Mouse (Mus musculus) embryonic facial prominence, embryonic 10.5 days (tissue): Measurements from ENCODE around the gene Maco1. TPM values are rescaled to one million over a fixed set of nuclear protein-coding genes. Genes with fewer than 3 reads are reported as not detected.

Experiments used
- DNase-seq: peaks from one replicate; pipeline ENCODE4 v3.0.0-alpha.2; 2017; ENCODE audit warnings: low spot score
- H3K27ac ChIP-seq: fragments of 300-500 bp; sonication (generic); replicated peaks from 2 replicates; pipeline ENCODE4 v1.5.1; 2016; ENCODE audit warnings: mild to moderate bottlenecking
- H3K27me3 ChIP-seq: fragments of 300-500 bp; sonication (generic); replicated peaks from 2 replicates; pipeline ENCODE4 v1.6.1; 2016; ENCODE audit warnings: low read depth, mild to moderate bottlenecking; ENCODE audit not compliant: poor library complexity, severe bottlenecking
- H3K36me3 ChIP-seq: fragments of 300-500 bp; sonication (generic); replicated peaks from 2 replicates; pipeline ENCODE4 v1.6.1; 2016; ENCODE audit warnings: mild to moderate bottlenecking, moderate library complexity
- H3K4me1 ChIP-seq: fragments of 300-500 bp; sonication (generic); 2 replicates; pipeline ENCODE4 v1.6.1; 2016
- H3K4me3 ChIP-seq: fragments of 300-500 bp; sonication (generic); 2 replicates; pipeline ENCODE4 v1.5.1; 2016; ENCODE audit warnings: mild to moderate bottlenecking, moderate library complexity
- H3K9me3 ChIP-seq: fragments of 300-500 bp; sonication (generic); 2 replicates; pipeline ENCODE4 v1.6.1; 2016; ENCODE audit warnings: mild to moderate bottlenecking
- WGBS: fragments of 180-500 bp; shearing (Covaris S2); methylation state at CpG from one replicate; pipeline ENCODE4 v1.1.7; 2016; 5-methylcytosine and 5-hydroxymethylcytosine counted together
- polyA plus RNA-seq: library from polyadenylated mRNA; unstranded; fragments of >200 nt; fragmentation: Nextera tagmentation; extraction: Ambion mirVana; gene quantifications from 2 replicates; pipeline ENCODE4 v1.2.1, GENCODE M21; 2016

Gene Maco1
- polyA plus RNA-seq = 38.9 and 42.5 TPM in 2 replicates

DNA sequence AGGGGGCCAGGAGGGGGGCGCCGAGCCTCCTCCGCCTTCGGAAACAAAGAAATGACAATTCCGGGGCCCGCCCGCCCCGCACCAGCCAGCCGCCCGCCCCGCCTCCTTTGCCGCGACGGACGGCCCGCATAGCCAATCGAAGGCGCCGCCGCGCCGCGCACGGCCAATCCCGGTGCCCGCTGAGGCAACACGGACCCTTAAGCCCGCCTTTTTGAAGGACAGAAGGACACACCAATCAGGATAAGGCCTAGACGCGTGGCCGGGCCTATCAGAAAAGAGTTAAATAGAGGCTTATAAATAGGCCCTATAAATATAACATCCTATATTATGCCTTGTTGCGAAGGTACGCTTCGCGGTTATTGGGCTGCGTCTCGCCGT, at the start of gene Maco1:
Gene Maco1, minus strand, starts transcription at position 87 of the 378 bp plus-strand sequence.
- Histone ChIP-seq H3K4me1 (peaks cover 45% of the 10 kb centered on the region), H3K9me3 (no peaks in the 10 kb centered on the region), H3K4me3 (peak within 1 kb of the TSS; percentile 99), H3K36me3 (no peaks in the 10 kb centered on the region; the same call in 1 of the 2 replicates), H3K27ac (peak within 1 kb of the TSS; percentile 98), H3K27me3 (peaks cover 29% of the 10 kb centered on the region)
- DNase-seq = peak; percentile 99
- WGBS = under 1% methylated on average over 38 of the region's 38 CpGs

DNA sequence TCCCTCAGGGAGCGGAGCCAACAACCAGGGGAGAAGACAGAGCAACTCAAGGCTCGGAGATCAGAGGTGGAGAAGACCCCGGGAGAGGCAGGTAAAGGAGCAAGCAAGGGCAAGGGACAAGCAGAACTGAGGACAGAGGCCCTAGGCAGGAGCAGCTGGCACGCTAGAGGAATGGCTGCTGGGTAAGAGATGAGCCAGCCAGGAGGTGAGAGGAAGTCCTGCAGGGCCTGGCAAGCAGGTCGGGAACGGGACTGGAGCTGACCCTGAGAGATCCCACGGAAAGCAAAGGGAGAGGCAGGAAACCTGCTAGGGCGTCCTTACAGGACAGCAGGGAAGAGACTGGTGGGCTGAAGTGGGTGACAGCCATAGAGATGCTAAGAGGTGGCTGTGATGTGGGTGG, 48.0 kb upstream of the Maco1 start:
- H3K4me1 ChIP-seq = no peaks in the 10 kb centered on the region
- H3K36me3 ChIP-seq = peaks cover 100% of the 10 kb centered on the region
- no peaks in the 10 kb centered on the region for H3K27me3 ChIP-seq
- no peak overlapping the region for H3K27ac ChIP-seq
- H3K9me3 ChIP-seq = no peaks in the 10 kb centered on the region
- H3K4me3 ChIP-seq = no peak overlapping the region
- WGBS = 91% methylated on average over 8 of the region's 8 CpGs
- DNase-seq = no peak

- DNase-seq = no peak
- 85% methylated on average over 6 of the region's 6 CpGs for WGBS
- Histone ChIP-seq H3K27me3 (no peaks in the 10 kb centered on the region), H3K4me3 (no peak overlapping the region), H3K27ac (no peak overlapping the region), H3K36me3 (peaks cover 78% of the 10 kb centered on the region), H3K4me1 (0 out of 2 replicates have a peak, but pooled peaks cover 3% of the 10 kb centered on the region), H3K9me3 (no peaks in the 10 kb centered on the region)
Observed at GRCm38 (mm10) chr4:134897256-134897655, 44.1 kb upstream of the Maco1 start.

DNA sequence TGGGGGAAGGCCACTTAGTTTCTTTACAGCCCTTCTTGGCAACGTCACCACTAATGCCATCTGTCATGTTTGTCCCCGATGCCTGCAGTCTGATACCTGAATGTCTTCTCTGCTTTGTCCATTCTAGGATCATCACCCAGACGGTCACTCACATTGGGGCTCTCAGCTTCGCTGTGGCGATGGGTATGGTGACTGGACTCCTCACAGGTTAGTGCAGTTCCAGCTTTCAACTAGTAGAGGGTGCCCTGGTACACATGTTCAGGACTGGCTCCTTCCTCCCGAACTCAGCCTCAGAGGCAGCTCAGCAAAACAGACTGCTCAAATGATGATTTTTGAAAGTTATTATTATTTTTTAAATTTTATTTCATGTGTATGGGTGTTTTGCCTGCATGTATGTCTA, 39.0 kb upstream of the Maco1 start:
- Histone ChIP-seq H3K4me1 (peaks cover 9% of the 10 kb centered on the region; the same call in 1 of the 2 replicates), H3K27me3 (no peaks in the 10 kb centered on the region), H3K9me3 (no peaks in the 10 kb centered on the region), H3K27ac (no peak overlapping the region), H3K4me3 (no peak overlapping the region), H3K36me3 (peaks cover 26% of the 10 kb centered on the region)
- 78% methylated on average over 6 of the region's 6 CpGs for WGBS
- DNase-seq = no peak

DNA sequence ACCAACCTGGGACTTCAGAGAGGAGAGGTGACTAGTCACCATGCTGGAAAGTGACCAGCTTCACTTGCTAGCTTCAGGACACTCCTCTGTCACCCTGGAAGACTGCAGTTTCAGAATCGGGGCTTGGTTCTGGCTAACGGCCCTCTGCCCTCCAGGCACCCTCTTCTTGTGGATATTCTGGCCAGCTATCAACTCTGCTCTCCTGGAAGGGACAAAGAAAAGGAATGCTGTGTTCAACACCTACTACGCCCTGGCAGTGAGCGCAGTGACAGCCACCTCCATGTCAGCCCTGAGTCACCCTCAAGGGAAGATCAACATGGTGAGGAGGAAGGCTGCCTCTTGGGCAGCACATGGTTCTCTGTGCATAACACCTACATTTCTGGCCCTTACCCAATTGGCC, 31.2 kb upstream of the Maco1 start:
- Histone ChIP-seq H3K36me3 (no peaks in the 10 kb centered on the region), H3K27ac (no peak overlapping the region), H3K9me3 (no peaks in the 10 kb centered on the region), H3K4me3 (no peak overlapping the region), H3K4me1 (peaks cover 6% of the 10 kb centered on the region), H3K27me3 (no peaks in the 10 kb centered on the region)
- 90% methylated on average over 4 of the region's 4 CpGs for WGBS
- no peak for DNase-seq

- no peaks in the 10 kb centered on the region for H3K36me3 ChIP-seq
- H3K4me1 ChIP-seq = peaks cover 12% of the 10 kb centered on the region
- no peaks in the 10 kb centered on the region for H3K9me3 ChIP-seq
- H3K27ac ChIP-seq = no peak overlapping the region
- 87% methylated on average over 10 of the region's 10 CpGs for WGBS
- no peak for DNase-seq
- H3K27me3 ChIP-seq = no peaks in the 10 kb centered on the region
- no peak overlapping the region for H3K4me3 ChIP-seq
Observed at GRCm38 (mm10) chr4:134883808-134884207, 30.7 kb upstream of the Maco1 start.

- no peak overlapping the region for H3K27ac ChIP-seq
- DNase-seq = peak; percentile 52
- peaks cover 12% of the 10 kb centered on the region for H3K4me1 ChIP-seq
- no peaks in the 10 kb centered on the region for H3K36me3 ChIP-seq
- no peak overlapping the region for H3K4me3 ChIP-seq
- WGBS = 36% methylated on average over 7 of the region's 7 CpGs
- no peaks in the 10 kb centered on the region for H3K27me3 ChIP-seq
- no peaks in the 10 kb centered on the region for H3K9me3 ChIP-seq
Observed at GRCm38 (mm10) chr4:134883266-134883665, 30.1 kb upstream of the Maco1 start.

- H3K27ac ChIP-seq = no peak overlapping the region
Observed at GRCm38 (mm10) chr4:134880041-134880440, 26.9 kb upstream of the Maco1 start.

DNA sequence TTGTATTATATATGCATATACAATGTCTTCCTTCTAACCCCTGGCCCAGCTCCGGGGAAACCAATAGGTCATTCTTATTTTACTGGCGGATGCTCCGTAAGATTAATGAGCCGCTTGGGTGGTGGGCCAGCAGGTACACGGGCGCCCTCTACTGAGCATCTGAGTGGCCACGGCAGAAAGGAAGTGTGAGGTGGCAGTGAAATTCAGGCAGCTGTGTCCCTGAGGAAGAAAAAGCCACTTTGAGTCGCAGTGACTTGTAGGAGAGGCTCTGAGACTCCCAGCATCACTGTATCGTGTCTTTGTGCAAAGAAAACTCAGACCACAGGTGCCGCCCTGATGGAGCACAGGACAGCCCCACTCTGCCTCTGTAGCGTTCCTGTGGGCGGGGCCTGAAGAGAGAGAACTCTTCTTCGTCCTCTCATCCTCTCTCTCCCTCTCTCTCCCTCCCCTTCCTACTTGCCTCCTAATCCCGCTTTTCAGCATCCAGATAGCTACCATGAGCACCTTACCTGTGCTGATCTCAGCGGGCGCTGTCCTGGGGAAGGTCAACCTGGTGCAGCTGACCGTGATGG, 26.4 kb upstream of the Maco1 start:
- H3K4me1 ChIP-seq = peaks cover 12% of the 10 kb centered on the region
- no peaks in the 10 kb centered on the region for H3K27me3 ChIP-seq
- 2% methylated on average over 17 of the region's 17 CpGs for WGBS
- no peak overlapping the region for H3K27ac ChIP-seq
- no peaks in the 10 kb centered on the region for H3K36me3 ChIP-seq
- peak overlapping the region; percentile 52 for H3K4me3 ChIP-seq
- H3K9me3 ChIP-seq = no peaks in the 10 kb centered on the region
- DNase-seq = peak; percentile 79

More at GRCm38 (mm10) chr4:134880041-134880440, 26.9 kb upstream of the Maco1 start:
- Histone ChIP-seq H3K4me1 (peaks cover 12% of the 10 kb centered on the region), H3K27me3 (no peaks in the 10 kb centered on the region), H3K36me3 (no peaks in the 10 kb centered on the region), H3K9me3 (no peaks in the 10 kb centered on the region), H3K4me3 (peak overlapping the region; percentile 52)
- DNase-seq = no peak
- 25% methylated on average over 6 of the region's 6 CpGs for WGBS

DNA sequence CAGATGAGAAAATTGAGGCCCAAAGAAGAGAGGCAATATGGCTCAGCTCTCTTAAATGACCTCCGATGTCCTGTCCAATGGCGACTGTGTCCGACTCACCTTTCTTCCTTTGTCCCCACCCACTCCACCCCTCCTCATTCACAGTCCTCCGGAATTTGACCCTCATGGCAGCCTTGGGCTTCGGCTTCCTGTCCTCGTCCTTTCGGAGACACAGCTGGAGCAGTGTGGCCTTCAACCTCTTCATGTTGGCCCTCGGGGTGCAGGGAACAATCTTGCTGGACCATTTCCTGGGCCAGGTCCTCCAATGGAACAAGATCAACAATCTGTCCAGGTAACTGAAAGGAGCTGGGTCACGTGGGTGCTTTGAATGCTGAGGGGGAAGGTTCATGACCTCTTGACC, 23.0 kb upstream of the Maco1 start:
- Histone ChIP-seq H3K27me3 (no peaks in the 10 kb centered on the region), H3K4me3 (no peak overlapping the region), H3K4me1 (peaks cover 22% of the 10 kb centered on the region), H3K27ac (no peak overlapping the region), H3K9me3 (no peaks in the 10 kb centered on the region), H3K36me3 (no peaks in the 10 kb centered on the region)
- no peak for DNase-seq
- WGBS = 76% methylated on average over 9 of the region's 9 CpGs

- Histone ChIP-seq H3K27me3 (peaks cover 41% of the 10 kb centered on the region), H3K9me3 (no peaks in the 10 kb centered on the region), H3K4me1 (peaks cover 37% of the 10 kb centered on the region), H3K4me3 (no peak overlapping the region), H3K27ac (no peak overlapping the region), H3K36me3 (no peaks in the 10 kb centered on the region)
- no peak for DNase-seq
- 38% methylated on average over 2 of the region's 2 CpGs for WGBS
Observed at GRCm38 (mm10) chr4:134871950-134872349, 18.8 kb upstream of the Maco1 start.

- WGBS = 40% methylated on average over 4 of the region's 4 CpGs
- Histone ChIP-seq H3K36me3 (no peaks in the 10 kb centered on the region), H3K9me3 (no peaks in the 10 kb centered on the region), H3K4me3 (no peak overlapping the region), H3K27me3 (peaks cover 41% of the 10 kb centered on the region), H3K27ac (no peak overlapping the region), H3K4me1 (peaks cover 37% of the 10 kb centered on the region)
- DNase-seq = no peak
Observed at GRCm38 (mm10) chr4:134871477-134871876, 18.3 kb upstream of the Maco1 start.

GRCm38 (mm10) chr4:134869815-134870375, 16.8 kb upstream of the Maco1 start:
- H3K4me1 ChIP-seq = peaks cover 37% of the 10 kb centered on the region
- peak overlapping the region; percentile 43 for H3K4me3 ChIP-seq
- peaks cover 41% of the 10 kb centered on the region for H3K27me3 ChIP-seq
- H3K9me3 ChIP-seq = no peaks in the 10 kb centered on the region
- 37% methylated on average over 7 of the region's 7 CpGs for WGBS
- no peak for DNase-seq
- H3K27ac ChIP-seq = peak overlapping the region; percentile 36; the same call in 1 of the 2 replicates
- H3K36me3 ChIP-seq = no peaks in the 10 kb centered on the region
